Mouse (Mus musculus) neutrophil, adult 65 days (primary cell): ENCODE data around the gene Olfr1018. TPM values are rescaled to one million over a fixed set of nuclear protein-coding genes. Genes with fewer than 3 reads are reported as not detected.

ENCODE experiments used
- total RNA-seq: library from RNA; stranded (reverse); gene quantifications from 2 replicates; pipeline ENCODE4 v1.2.4, GENCODE M21; 2023

The Olfr1018 gene
- not detected in 2 replicates for total RNA-seq

DNA sequence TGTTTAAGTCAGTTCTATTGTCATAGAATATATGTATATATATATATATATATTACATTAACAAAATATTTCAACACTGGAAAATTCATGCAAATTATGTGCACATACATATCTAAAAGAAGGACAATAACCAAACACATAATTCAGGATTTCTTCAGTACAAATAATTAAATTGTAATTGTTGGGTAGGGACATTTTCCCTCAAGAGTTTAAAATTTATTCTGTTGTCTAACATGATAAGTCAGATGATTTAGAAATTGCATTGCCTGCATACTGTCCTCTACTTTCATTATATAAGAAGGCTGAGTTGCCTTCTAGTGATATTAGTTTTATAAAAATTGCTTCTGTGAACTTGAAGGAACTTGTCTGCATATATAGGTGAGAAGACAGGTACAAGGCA lies at the start of gene Olfr1018:
TSS of gene Olfr1018 (plus strand) at position 301 of the 400 bp plus-strand sequence.

DNA sequence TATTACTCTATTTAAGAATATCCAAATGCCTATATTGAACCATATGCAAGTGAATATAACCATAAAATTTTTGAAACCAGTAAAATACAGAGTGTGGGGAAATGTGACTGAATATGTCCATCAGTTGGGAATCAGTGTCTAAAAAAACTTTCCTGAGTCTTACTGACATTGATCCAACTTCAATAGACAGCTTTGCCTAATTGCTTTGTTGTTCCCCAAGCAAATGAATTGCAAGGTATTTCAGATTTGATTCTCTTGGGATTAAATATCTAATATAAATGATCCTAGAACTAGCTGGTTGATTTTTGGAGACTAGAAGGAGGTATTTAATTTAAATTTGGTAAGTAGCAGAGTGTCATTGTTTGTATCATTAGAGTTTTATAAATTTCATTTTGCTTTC lies 45.9 kb upstream of the Olfr1018 start, which contains the start of gene Olfr1014:
TSS of gene Olfr1014 (plus strand) at position 301 of the 400 bp plus-strand sequence.

DNA sequence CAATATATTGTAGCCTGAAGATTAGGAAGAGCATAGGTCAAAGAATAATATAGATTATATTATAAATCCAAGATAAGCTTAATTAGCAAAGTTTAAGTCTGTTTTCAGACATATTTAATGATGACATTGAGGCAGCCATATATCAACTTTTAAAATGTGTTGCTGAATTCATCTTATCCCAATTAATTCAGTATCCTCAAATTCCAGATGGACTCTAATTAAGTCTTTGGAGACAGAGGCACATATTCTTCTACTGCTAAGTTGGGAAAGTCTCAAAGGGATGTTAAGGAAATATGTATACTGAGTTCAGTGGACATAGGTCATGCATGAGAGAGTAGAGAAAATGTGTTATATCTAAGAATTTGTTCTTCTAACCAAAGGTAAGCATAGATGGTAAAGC lies 36.6 kb upstream of the Olfr1018 start, which contains the start of gene Olfr1015:
TSS of gene Olfr1015 (plus strand) at position 301 of the 400 bp plus-strand sequence.

DNA sequence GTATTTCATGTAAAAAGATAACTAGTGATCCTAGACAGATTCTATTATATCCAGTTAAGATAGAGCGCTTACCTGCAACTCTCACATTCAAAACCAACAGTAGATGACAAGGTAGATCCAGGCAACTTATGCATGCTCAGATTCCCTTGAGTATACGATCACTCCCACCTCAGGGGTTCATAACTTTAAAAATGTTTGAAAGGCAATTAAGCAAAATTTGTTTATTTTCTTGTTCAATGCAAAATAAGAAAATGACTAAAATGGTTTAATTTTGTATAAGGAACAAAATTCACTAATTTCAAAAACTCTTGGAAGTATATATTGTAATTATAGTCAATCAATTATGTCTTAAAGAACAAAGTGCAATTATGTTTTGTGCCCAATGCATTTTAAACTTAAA lies 15.8 kb upstream of the Olfr1018 start, which contains the start of gene Olfr1016:
TSS of gene Olfr1016 (minus strand) at position 101 of the 400 bp plus-strand sequence.

DNA sequence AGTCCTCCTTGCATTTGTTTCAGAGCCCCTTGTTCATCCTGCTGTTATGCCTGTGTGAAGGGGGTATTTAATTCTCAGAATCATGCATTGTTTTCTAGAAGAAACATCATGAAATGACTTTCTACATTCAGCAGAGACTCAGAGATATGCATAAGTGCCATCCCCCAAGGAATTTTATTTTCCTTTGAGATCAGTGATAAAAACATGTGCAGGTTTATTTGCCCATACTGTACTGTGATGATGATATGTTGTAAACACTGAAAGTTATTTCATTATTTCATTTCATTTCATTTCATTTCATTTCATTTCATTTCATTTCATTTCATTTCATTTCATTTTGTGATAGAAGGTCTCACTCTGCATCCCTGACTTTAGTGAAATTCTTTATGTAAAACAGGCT lies 27.1 kb downstream of the Olfr1018 start, which contains the start of gene Olfr1019:
TSS of gene Olfr1019 (minus strand) at position 101 of the 400 bp plus-strand sequence.

DNA sequence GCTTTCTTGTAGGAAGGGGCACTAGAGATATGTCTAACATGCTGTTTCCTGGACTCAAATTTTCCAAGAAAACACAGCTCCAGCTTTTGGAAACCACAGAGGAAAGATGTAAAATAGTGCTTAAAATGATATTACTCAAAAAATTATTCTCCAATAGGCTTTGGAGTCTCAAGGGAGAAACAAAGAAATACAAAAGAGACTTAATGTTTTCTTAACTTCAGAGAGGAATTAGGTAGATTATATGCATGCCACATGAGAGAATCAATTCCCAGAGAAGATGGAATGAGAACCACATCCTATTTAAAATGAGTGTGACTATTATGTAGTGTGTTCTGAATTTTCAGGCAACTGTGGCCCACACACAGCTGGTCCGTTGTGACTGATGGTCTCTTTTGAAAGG lies 28.5 kb downstream of the Olfr1018 start, which contains the start of gene Olfr1020:
TSS of gene Olfr1020 (plus strand) at position 301 of the 400 bp plus-strand sequence.

DNA sequence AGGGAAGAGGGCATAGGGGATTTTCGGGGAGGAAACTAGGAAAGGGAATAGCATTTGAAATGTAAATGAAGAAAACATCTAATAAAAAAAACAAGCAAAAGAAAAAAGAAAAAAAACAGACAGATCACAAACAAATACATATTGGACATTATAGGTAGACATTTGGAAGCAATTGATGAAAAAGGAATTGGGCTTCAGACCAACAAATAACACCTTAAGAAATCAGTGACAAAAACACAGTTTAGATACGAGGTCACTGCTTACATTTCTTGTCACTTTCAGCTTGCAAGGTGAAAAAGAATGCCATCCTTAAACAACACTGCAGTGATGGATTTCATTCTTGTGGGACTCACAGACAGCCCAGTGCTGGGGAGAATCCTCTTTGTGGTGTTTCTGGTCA lies 50.0 kb downstream of the Olfr1018 start, which contains the start of gene Olfr1022:
TSS of gene Olfr1022 (plus strand) at position 301 of the 400 bp plus-strand sequence.

Other genes starting within 250 kb of the Olfr1018 start
- not detected in 2 replicates for gene Olfr996, start 239.3 kb upstream of the Olfr1018 start, total RNA-seq
- not detected in 2 replicates for gene Olfr998, start 229.5 kb upstream of the Olfr1018 start, total RNA-seq
- gene Olfr1000, start 206.6 kb upstream of the Olfr1018 start, total RNA-seq = not detected in 2 replicates
- not detected in 2 replicates for gene Olfr1002, start 167.8 kb upstream of the Olfr1018 start, total RNA-seq
- gene Olfr154, start 154.0 kb upstream of the Olfr1018 start, total RNA-seq = not detected in 2 replicates
- gene Olfr1006, start 139.7 kb upstream of the Olfr1018 start, total RNA-seq = not detected in 2 replicates
- not detected in 2 replicates for gene Olfr1008, start 129.0 kb upstream of the Olfr1018 start, total RNA-seq
- gene Olfr1009, start 103.1 kb upstream of the Olfr1018 start, total RNA-seq = not detected in 2 replicates
- not detected in 2 replicates for gene Olfr1012, start 55.7 kb upstream of the Olfr1018 start, total RNA-seq
- gene Olfr1013, start 51.4 kb upstream of the Olfr1018 start, total RNA-seq = not detected in 2 replicates
- not detected in 2 replicates for gene Olfr1014, start 45.8 kb upstream of the Olfr1018 start, total RNA-seq
- not detected in 2 replicates for gene Olfr1015, start 36.5 kb upstream of the Olfr1018 start, total RNA-seq
- gene Olfr1016, start 15.9 kb upstream of the Olfr1018 start, total RNA-seq = not detected in 2 replicates
- gene Olfr1019, start 27.0 kb downstream of the Olfr1018 start, total RNA-seq = not detected in 2 replicates
- gene Olfr1020, start 28.6 kb downstream of the Olfr1018 start, total RNA-seq = not detected in 2 replicates
- not detected in 2 replicates for gene Olfr1022, start 50.1 kb downstream of the Olfr1018 start, total RNA-seq
- gene Olfr1023, start 67.2 kb downstream of the Olfr1018 start, total RNA-seq = not detected in 2 replicates
- not detected in 2 replicates for gene Olfr1024, start 86.6 kb downstream of the Olfr1018 start, total RNA-seq
- gene Olfr1025-ps1, start 96.7 kb downstream of the Olfr1018 start, total RNA-seq = not detected in 2 replicates
- gene Olfr1026, start 103.1 kb downstream of the Olfr1018 start, total RNA-seq = not detected in 2 replicates
- 0.13 TPM in 1 of 2 replicates, not detected in the other for gene Olfr1028, start 132.0 kb downstream of the Olfr1018 start, total RNA-seq
- not detected in 2 replicates for gene Olfr1029, start 155.4 kb downstream of the Olfr1018 start, total RNA-seq
- not detected in 2 replicates for gene Olfr1030, start 160.8 kb downstream of the Olfr1018 start, total RNA-seq
- gene Olfr1031, start 171.8 kb downstream of the Olfr1018 start, total RNA-seq = not detected in 2 replicates
- not detected in 2 replicates for gene Olfr1032, start 187.1 kb downstream of the Olfr1018 start, total RNA-seq
- not detected in 2 replicates for gene Olfr1033, start 202.2 kb downstream of the Olfr1018 start, total RNA-seq
- gene Olfr1034, start 227.4 kb downstream of the Olfr1018 start, total RNA-seq = not detected in 2 replicates